Mouse (Mus musculus) heart, embryonic 16.5 days (tissue): ENCODE results near the gene Cby1. TPM values are rescaled to one million over a fixed set of nuclear protein-coding genes. Genes with fewer than 3 reads are reported as not detected.
A peak's percentile ranks its signal among the peaks of the same experiment; 100 is the strongest.

ENCODE experiments used
- ATAC-seq: fragments of 200-750 bp; cut with Nextera tagmentation; replicated peaks from 2 replicates; pipeline ENCODE4 v1.8.0; 2017; ENCODE audit warnings: moderate number of reproducible peaks; ENCODE audit not compliant: insufficient read depth, low FRiP score; ENCODE audit errors: extremely low read depth
- H3K27ac ChIP-seq: fragments of 300-500 bp; sonication (generic); 2 replicates; pipeline ENCODE4 v1.5.1; 2014; ENCODE audit warnings: mild to moderate bottlenecking, low read length, control low read depth, moderate library complexity
- H3K27me3 ChIP-seq: fragments of 300-500 bp; sonication (generic); 2 replicates; pipeline ENCODE4 v1.6.1; 2014; ENCODE audit warnings: low read length, mixed read lengths; ENCODE audit not compliant: control insufficient read depth, insufficient read depth
- H3K36me3 ChIP-seq: fragments of 300-500 bp; sonication (generic); 2 replicates; pipeline ENCODE4 v1.6.1; 2014; ENCODE audit not compliant: control insufficient read depth, insufficient read depth
- H3K4me1 ChIP-seq: fragments of 300-500 bp; sonication (generic); 2 replicates; pipeline ENCODE4 v1.6.1; 2014; ENCODE audit warnings: low read length, mixed read lengths; ENCODE audit not compliant: control insufficient read depth, insufficient read depth
- H3K4me2 ChIP-seq: fragments of 300-500 bp; sonication (generic); 2 replicates; pipeline ENCODE4 v1.6.1; 2014; ENCODE audit warnings: low read depth, mild to moderate bottlenecking, control low read depth, low read length
- H3K4me3 ChIP-seq: fragments of 300-500 bp; sonication (generic); 2 replicates; pipeline ENCODE4 v1.5.1; 2014; ENCODE audit warnings: mild to moderate bottlenecking, control low read depth, low read length
- H3K9ac ChIP-seq: fragments of 300-500 bp; sonication (generic); 2 replicates; pipeline ENCODE4 v1.6.1; 2014; ENCODE audit warnings: low read length, control low read depth
- H3K9me3 ChIP-seq: fragments of 300-500 bp; sonication (generic); replicated peaks from 2 replicates; pipeline ENCODE4 v1.6.1; 2016; ENCODE audit warnings: low read length; ENCODE audit not compliant: control insufficient read depth
- WGBS: fragments of 180-500 bp; shearing (Covaris S2); extraction: QIAGEN DNeasy Blood & Tissue Kit; methylation state at CpG from one replicate; pipeline ENCODE4 v1.1.7; 2014; 5-methylcytosine and 5-hydroxymethylcytosine counted together
- polyA plus RNA-seq: library from polyadenylated mRNA; unstranded; fragments of >200 nt; fragmentation: Nextera tagmentation; extraction: Ambion mirVana; gene quantifications from 2 replicates; pipeline ENCODE4 v1.2.1, GENCODE M21; 2015

Cby1 gene
- polyA plus RNA-seq, result 59.5 and 59.8 TPM in 2 replicates

- Histone ChIP-seq H3K9me3 (peaks cover 4% of the 10 kb centered on the region; the same call in 1 of the 2 replicates), H3K4me3 (peak within 1 kb of the TSS; percentile 85), H3K4me1 (peaks cover 7% of the 10 kb centered on the region; the same call in 1 of the 2 replicates), H3K36me3 (peaks cover 9% of the 10 kb centered on the region; the same call in 1 of the 2 replicates), H3K4me2 (peak within 1 kb of the TSS; percentile 87), H3K27ac (peak within 1 kb of the TSS; percentile 94), H3K9ac (peak within 1 kb of the TSS; percentile 91), H3K27me3 (no peaks in the 10 kb centered on the region)
- WGBS, result under 1% methylated on average over 55 of the region's 55 CpGs
- peak; percentile 81 for ATAC-seq
These were observed at the start of gene Cby1, which contains the start of gene Fam227a for GRCm38 (mm10) chr15:79658531-79659375. Gene Cby1 (plus strand): TSS chr15:79659199. Gene Fam227a (minus strand): TSS chr15:79658956.

GRCm38 (mm10) chr15:79609226-79609625, 49.8 kb upstream of the Cby1 start:
- Histone ChIP-seq H3K4me3 (no peak overlapping the region), H3K36me3 (no peaks in the 10 kb centered on the region; the same call in 1 of the 2 replicates), H3K9me3 (no peaks in the 10 kb centered on the region), H3K4me1 (peaks cover 7% of the 10 kb centered on the region), H3K27me3 (peaks cover 3% of the 10 kb centered on the region; the same call in 1 of the 2 replicates), H3K4me2 (no peak overlapping the region), H3K9ac (no peak overlapping the region), H3K27ac (no peak overlapping the region)
- no peak for ATAC-seq
- WGBS, result 97% methylated on average over 2 of the region's 2 CpGs

GRCm38 (mm10) chr15:79615501-79615900, 43.5 kb upstream of the Cby1 start:
- Histone ChIP-seq H3K9me3 (no peaks in the 10 kb centered on the region), H3K27ac (no peak overlapping the region), H3K9ac (no peak overlapping the region), H3K4me1 (no peaks in the 10 kb centered on the region), H3K36me3 (no peaks in the 10 kb centered on the region; the same call in 1 of the 2 replicates), H3K4me2 (no peak overlapping the region), H3K4me3 (no peak overlapping the region), H3K27me3 (no peaks in the 10 kb centered on the region)
- 74% methylated on average over 7 of the region's 7 CpGs for WGBS
- no peak for ATAC-seq

GRCm38 (mm10) chr15:79616729-79617128, 42.3 kb upstream of the Cby1 start:
- Histone ChIP-seq H3K9me3 (no peaks in the 10 kb centered on the region), H3K4me1 (no peaks in the 10 kb centered on the region), H3K36me3 (no peaks in the 10 kb centered on the region; the same call in 1 of the 2 replicates), H3K27ac (no peak overlapping the region), H3K9ac (no peak overlapping the region), H3K27me3 (no peaks in the 10 kb centered on the region), H3K4me2 (no peak overlapping the region), H3K4me3 (no peak overlapping the region)
- 80% methylated on average over 5 of the region's 5 CpGs for WGBS
- no peak for ATAC-seq

GRCm38 (mm10) chr15:79617135-79617534, 41.9 kb upstream of the Cby1 start:
- Histone ChIP-seq H3K4me1 (no peaks in the 10 kb centered on the region), H3K4me2 (no peak overlapping the region), H3K4me3 (no peak overlapping the region), H3K27ac (no peak overlapping the region), H3K36me3 (no peaks in the 10 kb centered on the region; the same call in 1 of the 2 replicates), H3K9ac (no peak overlapping the region), H3K27me3 (no peaks in the 10 kb centered on the region), H3K9me3 (no peaks in the 10 kb centered on the region)
- ATAC-seq, result no peak
- WGBS, result 82% methylated on average over 11 of the region's 11 CpGs

- no peaks in the 10 kb centered on the region for H3K9me3 ChIP-seq
- H3K27ac ChIP-seq, result no peak overlapping the region
- H3K4me3 ChIP-seq, result no peak overlapping the region
- H3K4me2 ChIP-seq, result no peak overlapping the region
- H3K4me1 ChIP-seq, result no peaks in the 10 kb centered on the region
- no peak for ATAC-seq
- WGBS, result 80% methylated on average over 7 of the region's 7 CpGs
- H3K27me3 ChIP-seq, result no peaks in the 10 kb centered on the region
- H3K36me3 ChIP-seq, result no peaks in the 10 kb centered on the region
- H3K9ac ChIP-seq, result no peak overlapping the region
These were observed 40.5 kb upstream of the Cby1 start for GRCm38 (mm10) chr15:79618456-79618855.

GRCm38 (mm10) chr15:79619770-79620414, 39.1 kb upstream of the Cby1 start:
- Histone ChIP-seq H3K27me3 (no peaks in the 10 kb centered on the region), H3K9me3 (no peaks in the 10 kb centered on the region), H3K4me3 (no peak overlapping the region), H3K9ac (no peak overlapping the region), H3K4me1 (no peaks in the 10 kb centered on the region), H3K27ac (no peak overlapping the region), H3K4me2 (no peak overlapping the region), H3K36me3 (no peaks in the 10 kb centered on the region)
- 69% methylated on average over 11 of the region's 11 CpGs for WGBS
- ATAC-seq, result no peak

- no peak overlapping the region for H3K4me3 ChIP-seq
- H3K27me3 ChIP-seq, result no peaks in the 10 kb centered on the region
- no peak overlapping the region for H3K9ac ChIP-seq
- 65% methylated on average over 2 of the region's 2 CpGs for WGBS
- H3K4me2 ChIP-seq, result no peak overlapping the region
- ATAC-seq, result no peak
- H3K9me3 ChIP-seq, result no peaks in the 10 kb centered on the region
- H3K36me3 ChIP-seq, result 0 out of 2 replicates have a peak, but pooled peaks cover 3% of the 10 kb centered on the region
- no peak overlapping the region for H3K27ac ChIP-seq
- no peaks in the 10 kb centered on the region for H3K4me1 ChIP-seq
These were observed 28.5 kb upstream of the Cby1 start for GRCm38 (mm10) chr15:79630471-79630870.
